Mouse (Mus musculus) neural tube, embryonic 13.5 days (tissue): ENCODE data around the gene Itga5. TPM values are rescaled to one million over a fixed set of nuclear protein-coding genes. Genes with fewer than 3 reads are reported as not detected.

ENCODE experiments used
- ATAC-seq: fragments of 200-750 bp; cut with Nextera tagmentation; 2 replicates; pipeline ENCODE4 v1.8.0; 2017; ENCODE audit warnings: low read depth, mild to moderate bottlenecking, moderate TSS enrichment, moderate library complexity
- H3K27ac ChIP-seq: fragments of 300-500 bp; sonication (generic); replicated peaks from 2 replicates; pipeline ENCODE4 v1.5.1; 2015; ENCODE audit warnings: moderate library complexity, mild to moderate bottlenecking, inconsistent platforms
- H3K27me3 ChIP-seq: fragments of 300-500 bp; sonication (generic); 2 replicates; pipeline ENCODE4 v1.6.1; 2015; ENCODE audit warnings: mild to moderate bottlenecking, inconsistent platforms
- H3K36me3 ChIP-seq: fragments of 300-500 bp; sonication (generic); 2 replicates; pipeline ENCODE4 v1.6.1; 2015; ENCODE audit warnings: mild to moderate bottlenecking, inconsistent platforms
- H3K4me1 ChIP-seq: fragments of 300-500 bp; sonication (generic); replicated peaks from 2 replicates; pipeline ENCODE4 v1.6.1; 2015; ENCODE audit warnings: inconsistent platforms
- H3K4me2 ChIP-seq: fragments of 300-500 bp; sonication (generic); 2 replicates; pipeline ENCODE4 v1.6.1; 2015; ENCODE audit warnings: inconsistent platforms, mild to moderate bottlenecking, moderate library complexity
- H3K4me3 ChIP-seq: fragments of 300-500 bp; sonication (generic); 2 replicates; pipeline ENCODE4 v1.5.1; 2015; ENCODE audit warnings: mild to moderate bottlenecking, inconsistent platforms
- H3K9ac ChIP-seq: fragments of 300-500 bp; sonication (generic); 2 replicates; pipeline ENCODE4 v1.6.1; 2015; ENCODE audit warnings: moderate library complexity, mild to moderate bottlenecking, inconsistent platforms
- H3K9me3 ChIP-seq: fragments of 300-500 bp; sonication (generic); 2 replicates; pipeline ENCODE4 v1.6.1; 2016; ENCODE audit warnings: inconsistent platforms
- WGBS: fragments of 180-500 bp; shearing (Covaris S2); methylation state at CpG from one replicate; pipeline ENCODE4 v1.1.7; 2015; 5-methylcytosine and 5-hydroxymethylcytosine counted together
- polyA plus RNA-seq: library from polyadenylated mRNA; unstranded; fragments of >200 nt; fragmentation: Nextera tagmentation; extraction: Ambion mirVana; gene quantifications from 2 replicates; pipeline ENCODE4 v1.2.1, GENCODE M21; 2015

Gene Itga5
- polyA plus RNA-seq, 1 experiment from 2014 or later, result 9.2 TPM

- Histone ChIP-seq H3K9ac (no peak overlapping the region), H3K4me3 (no peak overlapping the region), H3K9me3 (no peaks in the 10 kb centered on the region), H3K4me2 (no peak overlapping the region), H3K36me3 (no peaks in the 10 kb centered on the region), H3K4me1 (peaks cover 23% of the 10 kb centered on the region), H3K27me3 (peaks cover 20% of the 10 kb centered on the region), H3K27ac (no peak overlapping the region)
- 68% methylated on average over 1 of the region's 1 CpGs for WGBS
- no peak for ATAC-seq
These were observed 5.3 kb downstream of the Itga5 start for GRCm38 (mm10) chr15:103361269-103361668.

- Histone ChIP-seq H3K4me3 (no peak overlapping the region), H3K9ac (no peak overlapping the region), H3K4me2 (no peak overlapping the region), H3K27ac (no peak overlapping the region), H3K27me3 (peaks cover 9% of the 10 kb centered on the region; the same call in 1 of the 2 replicates), H3K4me1 (peaks cover 11% of the 10 kb centered on the region; the same call in 1 of the 2 replicates), H3K9me3 (no peaks in the 10 kb centered on the region), H3K36me3 (no peaks in the 10 kb centered on the region)
- no peak for ATAC-seq
- 89% methylated on average over 5 of the region's 5 CpGs for WGBS
These were observed 6.5 kb downstream of the Itga5 start for GRCm38 (mm10) chr15:103359869-103360602.

- no peak overlapping the region for H3K4me3 ChIP-seq
- H3K36me3 ChIP-seq, result no peaks in the 10 kb centered on the region
- H3K4me2 ChIP-seq, result no peak overlapping the region
- H3K9ac ChIP-seq, result no peak overlapping the region
- WGBS, result 95% methylated on average over 1 of the region's 1 CpGs
- H3K4me1 ChIP-seq, result peaks cover 9% of the 10 kb centered on the region; the same call in 1 of the 2 replicates
- ATAC-seq, result no peak
- H3K27ac ChIP-seq, result no peak overlapping the region
- H3K27me3 ChIP-seq, result 0 out of 2 replicates have a peak, but pooled peaks cover under 1% of the 10 kb centered on the region
- H3K9me3 ChIP-seq, result no peaks in the 10 kb centered on the region
These were observed 7.4 kb downstream of the Itga5 start for GRCm38 (mm10) chr15:103359122-103359510.

GRCm38 (mm10) chr15:103358278-103359121, 8.1 kb downstream of the Itga5 start:
- WGBS, result 33% methylated on average over 4 of the region's 4 CpGs
- H3K4me2 ChIP-seq, result no peak overlapping the region
- H3K4me1 ChIP-seq, result peaks cover 9% of the 10 kb centered on the region; the same call in 1 of the 2 replicates
- no peaks in the 10 kb centered on the region for H3K27me3 ChIP-seq
- no peak overlapping the region for H3K4me3 ChIP-seq
- no peak overlapping the region for H3K9ac ChIP-seq
- 0 out of 2 replicates have a peak, but pooled peaks have one; percentile 40 for ATAC-seq
- H3K9me3 ChIP-seq, result no peaks in the 10 kb centered on the region
- no peak overlapping the region for H3K27ac ChIP-seq
- no peaks in the 10 kb centered on the region for H3K36me3 ChIP-seq

- Histone ChIP-seq H3K4me3 (no peak overlapping the region), H3K27ac (no peak overlapping the region), H3K36me3 (no peaks in the 10 kb centered on the region), H3K4me1 (peaks cover 9% of the 10 kb centered on the region; the same call in 1 of the 2 replicates), H3K9ac (no peak overlapping the region), H3K9me3 (no peaks in the 10 kb centered on the region), H3K4me2 (no peak overlapping the region), H3K27me3 (no peaks in the 10 kb centered on the region)
- WGBS, result 88% methylated on average over 4 of the region's 4 CpGs
- ATAC-seq, result no peak
These were observed 8.7 kb downstream of the Itga5 start for GRCm38 (mm10) chr15:103357817-103358216.

- WGBS, result 85% methylated on average over 4 of the region's 4 CpGs
- no peak overlapping the region for H3K27ac ChIP-seq
- ATAC-seq, result no peak
These were observed 10.4 kb downstream of the Itga5 start for GRCm38 (mm10) chr15:103356130-103356529.

GRCm38 (mm10) chr15:103355420-103355819, 11.1 kb downstream of the Itga5 start:
- H3K9ac ChIP-seq, result no peak overlapping the region
- H3K36me3 ChIP-seq, result no peaks in the 10 kb centered on the region
- H3K4me2 ChIP-seq, result no peak overlapping the region
- no peak for ATAC-seq
- no peak overlapping the region for H3K4me3 ChIP-seq
- no peaks in the 10 kb centered on the region for H3K9me3 ChIP-seq
- H3K27me3 ChIP-seq, result no peaks in the 10 kb centered on the region
- H3K27ac ChIP-seq, result no peak overlapping the region
- peaks cover 9% of the 10 kb centered on the region; the same call in 1 of the 2 replicates for H3K4me1 ChIP-seq
- WGBS, result 76% methylated on average over 4 of the region's 4 CpGs

More at GRCm38 (mm10) chr15:103356130-103356529, 10.4 kb downstream of the Itga5 start:
- no peaks in the 10 kb centered on the region for H3K27me3 ChIP-seq
- H3K9ac ChIP-seq, result no peak overlapping the region
- H3K9me3 ChIP-seq, result no peaks in the 10 kb centered on the region
- H3K36me3 ChIP-seq, result no peaks in the 10 kb centered on the region
- H3K4me1 ChIP-seq, result peaks cover 9% of the 10 kb centered on the region; the same call in 1 of the 2 replicates
- no peak overlapping the region for H3K4me3 ChIP-seq
- no peak overlapping the region for H3K4me2 ChIP-seq

- Histone ChIP-seq H3K9ac (no peak overlapping the region), H3K4me2 (no peak overlapping the region), H3K4me1 (peaks cover 9% of the 10 kb centered on the region; the same call in 1 of the 2 replicates), H3K4me3 (no peak overlapping the region), H3K27ac (no peak overlapping the region), H3K9me3 (no peaks in the 10 kb centered on the region), H3K36me3 (0 out of 2 replicates have a peak, but pooled peaks cover 1% of the 10 kb centered on the region), H3K27me3 (no peaks in the 10 kb centered on the region)
- ATAC-seq, result no peak
- WGBS, result 88% methylated on average over 2 of the region's 2 CpGs
These were observed 11.9 kb downstream of the Itga5 start for GRCm38 (mm10) chr15:103354690-103355089.

GRCm38 (mm10) chr15:103353511-103354256, 12.9 kb downstream of the Itga5 start:
- H3K4me1 ChIP-seq, result peaks cover 4% of the 10 kb centered on the region; the same call in 1 of the 2 replicates
- ATAC-seq, result peak; percentile 24; the same call in 1 of the 2 replicates
- H3K4me3 ChIP-seq, result no peak overlapping the region
- H3K27me3 ChIP-seq, result no peaks in the 10 kb centered on the region
- H3K27ac ChIP-seq, result no peak overlapping the region
- no peak overlapping the region for H3K4me2 ChIP-seq
- 0 out of 2 replicates have a peak, but pooled peaks cover 3% of the 10 kb centered on the region for H3K36me3 ChIP-seq
- H3K9me3 ChIP-seq, result no peaks in the 10 kb centered on the region
- 91% methylated on average over 11 of the region's 11 CpGs for WGBS
- no peak overlapping the region for H3K9ac ChIP-seq

- no peak overlapping the region for H3K4me3 ChIP-seq
- H3K9ac ChIP-seq, result no peak overlapping the region
- 0 out of 2 replicates have a peak, but pooled peaks have one; percentile 28 for ATAC-seq
- 0 out of 2 replicates have a peak, but pooled peaks cover 3% of the 10 kb centered on the region for H3K36me3 ChIP-seq
- no peak overlapping the region for H3K27ac ChIP-seq
- WGBS, result 46% methylated on average over 4 of the region's 4 CpGs
- no peak overlapping the region for H3K4me2 ChIP-seq
- no peaks in the 10 kb centered on the region for H3K9me3 ChIP-seq
- no peaks in the 10 kb centered on the region for H3K27me3 ChIP-seq
- no peaks in the 10 kb centered on the region for H3K4me1 ChIP-seq
These were observed 13.7 kb downstream of the Itga5 start for GRCm38 (mm10) chr15:103352856-103353255.

GRCm38 (mm10) chr15:103347275-103347684, 19.3 kb downstream of the Itga5 start:
- Histone ChIP-seq H3K36me3 (0 out of 2 replicates have a peak, but pooled peaks cover 3% of the 10 kb centered on the region), H3K27me3 (no peaks in the 10 kb centered on the region), H3K27ac (no peak overlapping the region), H3K4me1 (0 out of 2 replicates have a peak, but pooled peaks cover 5% of the 10 kb centered on the region), H3K4me2 (no peak overlapping the region), H3K9me3 (no peaks in the 10 kb centered on the region), H3K9ac (no peak overlapping the region), H3K4me3 (no peak overlapping the region)
- ATAC-seq, result no peak
- WGBS, result 11% methylated on average over 2 of the region's 2 CpGs
